Mouse (Mus musculus) megakaryocyte, embryonic 14.5 days (primary cell): ENCODE results near the gene Snx7.

ENCODE experiments used
- FLI1 ChIP-seq: IDR thresholded peaks from 2 replicates; pipeline ENCODE4 v1.6.1; 2012; ENCODE audit warnings: low read length, inconsistent platforms, mixed read lengths
- GATA1 ChIP-seq: IDR thresholded peaks from 3 replicates; pipeline ENCODE4 v1.6.1; 2012; ENCODE audit warnings: mixed read lengths, low read length, inconsistent platforms, borderline replicate concordance

DNA sequence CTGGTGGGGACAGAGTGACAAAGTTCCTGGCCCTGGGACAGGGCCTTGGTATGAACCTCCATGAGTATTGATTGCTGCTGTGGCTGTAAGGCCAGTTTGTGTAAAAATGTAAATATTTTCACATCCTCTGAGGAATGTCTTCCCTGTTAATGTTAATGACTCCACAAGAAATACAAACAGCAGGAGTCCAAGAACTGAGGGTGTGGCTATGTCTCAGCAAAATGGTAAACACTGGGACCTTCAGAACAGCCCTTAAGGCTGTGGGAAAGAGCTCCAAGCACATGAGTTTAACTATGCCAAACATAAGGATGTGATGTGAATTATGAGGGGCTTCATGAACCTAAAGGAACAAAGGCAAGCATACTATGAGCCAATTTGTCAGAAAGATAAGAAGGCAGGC lies 74.2 kb downstream of the Snx7 start:
- no peak for TF ChIP-seq GATA1
- TF ChIP-seq FLI1, result no peak
